Mouse (Mus musculus): ENCODE measurements at regions not wholly inside any gene's neighbourhood (a gene's known extent, or its start where the extent isn't known, plus 50 kb on each side); places are given as distances from the start of the nearest gene placed in this dataset.

DNA sequence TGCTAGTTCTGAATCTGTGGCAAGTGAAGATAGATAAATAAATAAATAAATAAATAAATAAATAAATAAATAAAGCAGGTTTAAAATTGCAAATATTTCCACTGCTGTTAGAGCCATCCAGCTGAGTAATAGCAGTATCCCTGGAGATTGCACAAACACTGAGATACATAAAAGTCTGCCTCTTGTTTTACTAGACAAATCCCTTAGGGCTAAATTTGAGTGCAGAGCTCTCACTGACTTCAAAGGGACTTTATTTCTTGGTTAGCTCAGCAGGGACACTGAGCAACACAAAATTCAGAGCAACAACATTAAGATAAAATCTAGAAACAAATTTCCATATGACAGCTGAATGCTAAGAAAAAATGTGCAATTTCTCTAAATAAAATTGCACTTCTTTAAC is 397.2 kb upstream of the Pdgfd start:
- H3K4me1 ChIP-seq (ENCODE audit: control insufficient read depth, insufficient read depth, insufficient read length, low read length), result no peaks in the 10 kb centered on the region
- no peaks in the 10 kb centered on the region for H3K36me3 ChIP-seq (ENCODE audit: control insufficient read depth, insufficient read depth, low read length)
- TF ChIP-seq POLR2A (IDR thresholded peaks at IDR 0.05; ENCODE audit: low read depth, low read length), result no peak
- no peak for TF ChIP-seq CTCF (IDR thresholded peaks at IDR 0.05; ENCODE audit: extremely low read depth, insufficient read length, insufficient replicate concordance, low read depth, low read length)
- H3K27me3 ChIP-seq (ENCODE audit: control insufficient read depth, insufficient read depth, low read length), result no peaks in the 10 kb centered on the region
- H3K27ac ChIP-seq (ENCODE audit: insufficient read depth, low read depth, low read length), result no peak overlapping the region
- H3K4me3 ChIP-seq (ENCODE audit: low read depth, low read length), result no peak overlapping the region
